Mouse (Mus musculus) testis, postnatal 14 days (tissue): Measurements from ENCODE around the gene Gm4553.
"Not testable (repeated sequence)": the region's sequence is repeated elsewhere in the genome, so short reads cannot be mapped to it uniquely, and the experiment has no call there.

Experiments used
- DNase-seq: peaks from one replicate; pipeline ENCODE4 v3.0.0; 2021; ENCODE audit warnings: low spot score

Gm4553 gene

GRCm38 (mm10) chr7:142165639-142166038 lies at the start of gene Gm4553:
Gm4553 (minus strand) TSS chr7:142165739.
- not testable (repeated sequence) for DNase-seq

- DNase-seq = not testable (repeated sequence)
These were observed 46.6 kb upstream of the Gm4553 start for GRCm38 (mm10) chr7:142212136-142212535.

GRCm38 (mm10) chr7:142211559-142211958 lies 46.0 kb upstream of the Gm4553 start, which contains the start of gene Gm7579:
Gm7579 (plus strand) TSS chr7:142211859.
- DNase-seq = no peak

GRCm38 (mm10) chr7:142206891-142207290 lies 41.4 kb upstream of the Gm4553 start:
- DNase-seq = not testable (repeated sequence)

- no peak for DNase-seq
These were observed 39.9 kb upstream of the Gm4553 start for GRCm38 (mm10) chr7:142205488-142205887.

- no peak for DNase-seq
These were observed 35.5 kb upstream of the Gm4553 start, which contains the start of gene Krtap5-3 for GRCm38 (mm10) chr7:142201064-142201463. Krtap5-3 (plus strand) TSS chr7:142201364.

- DNase-seq = no peak
These were observed 33.2 kb upstream of the Gm4553 start for GRCm38 (mm10) chr7:142198748-142199147.

- no peak for DNase-seq
These were observed 24.8 kb upstream of the Gm4553 start, which contains the start of gene Gm10153 for GRCm38 (mm10) chr7:142190289-142190688. Gm10153 (minus strand) TSS chr7:142190389.

- no peak for DNase-seq
These were observed 22.6 kb upstream of the Gm4553 start for GRCm38 (mm10) chr7:142188156-142188555.

GRCm38 (mm10) chr7:142181021-142181420 lies 15.5 kb upstream of the Gm4553 start:
- DNase-seq = no peak

GRCm38 (mm10) chr7:142178685-142179084 lies 13.1 kb upstream of the Gm4553 start:
- DNase-seq = no peak

GRCm38 (mm10) chr7:142175905-142176304 lies 10.4 kb upstream of the Gm4553 start, which contains the start of gene Krtap5-2:
Krtap5-2 (minus strand) TSS chr7:142176005.
- not testable (repeated sequence) for DNase-seq

- DNase-seq = no peak
These were observed 4.3 kb upstream of the Gm4553 start for GRCm38 (mm10) chr7:142169836-142170235.

GRCm38 (mm10) chr7:142159366-142159765 lies 6.2 kb downstream of the Gm4553 start:
- no peak for DNase-seq

GRCm38 (mm10) chr7:142157013-142157412 lies 8.5 kb downstream of the Gm4553 start, which contains the start of gene Gm29735:
Gm29735 (minus strand) TSS chr7:142157113.
- DNase-seq = not testable (repeated sequence)

- DNase-seq = no peak
These were observed 10.2 kb downstream of the Gm4553 start for GRCm38 (mm10) chr7:142155308-142155707.

- DNase-seq = no peak
These were observed 13.3 kb downstream of the Gm4553 start for GRCm38 (mm10) chr7:142152191-142152590.

GRCm38 (mm10) chr7:142148633-142149032 lies 16.9 kb downstream of the Gm4553 start:
- no peak for DNase-seq

- peak; percentile 15 for DNase-seq
These were observed 19.5 kb downstream of the Gm4553 start for GRCm38 (mm10) chr7:142146033-142146432.

- DNase-seq = no peak
These were observed 20.1 kb downstream of the Gm4553 start for GRCm38 (mm10) chr7:142145413-142145940.

- DNase-seq = no peak
These were observed 21.0 kb downstream of the Gm4553 start, which contains the start of gene Gm45337 for GRCm38 (mm10) chr7:142144507-142144906. Gm45337 (minus strand) TSS chr7:142144607.

GRCm38 (mm10) chr7:142143506-142144010 lies 22.0 kb downstream of the Gm4553 start:
- not testable (repeated sequence) for DNase-seq

GRCm38 (mm10) chr7:142140696-142141095 lies 24.8 kb downstream of the Gm4553 start:
- no peak for DNase-seq

- not testable (repeated sequence) for DNase-seq
These were observed 29.6 kb downstream of the Gm4553 start, which contains the start of gene Gm39115 for GRCm38 (mm10) chr7:142135934-142136333. Gm39115 (minus strand) TSS chr7:142136034.
